Mouse (Mus musculus): Measurements from ENCODE around the gene Tmem106b.
A peak's percentile ranks its signal among the peaks of the same experiment; 100 is the strongest.

Gene Tmem106b

DNA sequence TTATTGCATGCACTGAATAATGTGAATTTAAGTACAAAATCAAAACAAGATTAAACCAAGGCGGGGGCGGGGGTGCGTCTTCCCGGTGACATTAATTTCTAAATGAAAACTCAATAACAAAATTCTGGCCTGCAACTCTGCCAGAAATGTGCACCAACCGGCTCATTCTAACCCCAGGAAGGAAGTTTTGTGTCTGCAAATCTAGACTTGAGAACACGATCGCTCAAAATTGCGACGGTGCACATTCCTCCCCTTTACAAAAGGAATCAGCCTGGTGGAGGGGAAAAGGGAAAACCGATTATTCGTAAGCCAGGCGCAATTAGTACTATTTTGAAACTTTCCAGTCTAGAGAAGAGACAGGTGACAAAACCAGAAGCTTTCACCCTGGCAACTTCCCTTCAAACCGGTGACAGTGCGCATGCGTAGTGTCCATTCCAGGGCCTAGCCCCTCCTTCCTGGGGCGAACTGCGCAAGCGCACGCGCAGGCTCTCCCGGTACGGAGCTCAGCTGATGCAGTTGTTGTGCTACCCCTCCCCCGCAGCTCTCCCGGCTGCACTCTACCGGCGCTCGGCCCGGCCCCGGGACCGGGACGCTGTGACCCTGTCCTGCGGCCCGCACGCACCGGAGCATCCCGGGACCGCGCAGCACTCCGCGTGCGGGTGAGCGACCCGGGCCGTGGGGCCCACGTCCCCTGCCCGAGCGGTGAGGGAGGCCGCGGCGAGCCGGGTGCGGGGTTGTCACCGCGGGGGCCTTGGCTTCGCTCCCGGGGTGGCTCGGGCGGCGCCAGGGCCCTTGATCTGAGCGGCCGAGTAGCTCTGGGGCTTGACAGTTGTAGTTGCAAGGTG, at the start of gene Tmem106b:
TSS of gene Tmem106b (plus strand) at position 458 of the 845 bp plus-strand sequence.
- DNase-seq (ENCODE audit: low spot score), result peak; percentile 96

DNA sequence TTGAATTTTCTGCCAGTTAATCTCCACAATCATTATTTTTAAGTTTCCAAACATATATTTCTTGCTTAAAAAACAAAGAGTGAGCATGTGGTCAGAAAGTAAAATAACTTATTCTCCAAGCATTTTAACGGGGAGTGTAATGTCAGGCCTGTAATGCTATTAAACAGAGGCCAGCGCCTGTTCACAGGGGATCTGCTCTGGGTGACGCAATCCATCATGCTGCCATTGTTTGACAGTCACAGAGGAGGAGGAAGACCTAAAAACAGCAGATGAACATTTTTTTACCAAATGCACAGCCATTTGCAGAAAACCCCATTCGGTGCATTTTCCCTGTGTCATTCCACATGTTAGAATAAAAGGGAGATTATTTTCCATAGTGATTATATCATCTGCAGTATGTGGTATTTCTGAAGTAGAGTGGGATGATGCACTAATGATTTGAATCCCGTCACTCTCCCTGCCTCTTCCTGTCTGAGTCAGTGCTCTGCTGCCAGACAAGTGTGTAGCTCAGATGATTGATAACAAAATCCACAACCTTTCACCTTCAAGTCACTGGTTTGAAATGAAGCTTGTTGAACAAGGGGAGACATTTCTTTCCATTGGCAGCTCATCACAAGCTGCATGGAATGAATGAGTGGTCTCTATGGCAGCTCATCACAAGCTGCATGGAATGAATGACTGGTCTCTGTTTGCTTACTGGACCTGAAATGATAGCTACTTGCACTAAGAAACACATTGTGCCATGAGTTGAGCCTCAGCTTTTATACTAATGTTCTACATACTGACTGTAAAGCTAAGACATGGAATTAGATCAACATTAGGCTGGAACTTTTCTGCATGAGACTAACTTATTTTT, 48.1 kb upstream of the Tmem106b start:
- DNase-seq (ENCODE audit: low spot score), result no peak

DNA sequence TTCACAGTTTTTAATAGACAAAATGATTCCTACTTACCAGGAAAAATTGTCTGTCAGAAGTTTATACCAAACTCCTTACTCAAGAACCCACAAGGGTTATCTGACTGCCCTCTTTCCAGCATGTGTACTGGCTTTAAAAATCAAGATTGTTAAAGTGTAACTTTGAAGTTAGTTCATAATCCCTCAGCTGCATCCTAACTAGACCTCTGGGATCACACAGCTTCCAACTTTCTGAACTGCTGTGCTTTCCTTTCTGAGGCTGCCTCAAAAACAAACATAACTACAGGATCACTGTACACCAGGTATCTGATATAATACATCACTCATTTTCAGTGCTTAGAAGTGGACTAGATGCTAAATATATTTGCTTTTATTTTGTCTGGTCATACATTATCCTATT, 39.0 kb upstream of the Tmem106b start:
- DNase-seq (ENCODE audit: low spot score), result no peak

DNA sequence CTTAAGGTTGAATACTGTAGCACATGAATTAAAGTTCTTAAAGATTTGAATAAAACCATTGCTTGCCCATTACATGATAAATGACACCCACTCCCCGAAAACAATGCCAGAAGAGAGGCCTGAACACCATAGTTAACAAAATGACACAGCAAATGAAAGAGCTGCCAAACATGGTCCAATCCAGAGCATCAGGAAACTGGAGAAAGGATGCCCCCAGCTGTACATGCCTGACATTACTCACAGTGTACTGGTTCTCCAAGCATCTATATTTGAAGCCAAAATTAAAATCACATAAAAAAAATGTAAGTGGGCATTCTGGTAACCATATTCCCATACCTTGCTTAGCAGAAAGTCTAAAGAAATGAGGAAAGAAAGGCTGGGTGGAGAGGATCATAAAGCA, 38.6 kb upstream of the Tmem106b start:
- DNase-seq (ENCODE audit: low spot score), result no peak

DNA sequence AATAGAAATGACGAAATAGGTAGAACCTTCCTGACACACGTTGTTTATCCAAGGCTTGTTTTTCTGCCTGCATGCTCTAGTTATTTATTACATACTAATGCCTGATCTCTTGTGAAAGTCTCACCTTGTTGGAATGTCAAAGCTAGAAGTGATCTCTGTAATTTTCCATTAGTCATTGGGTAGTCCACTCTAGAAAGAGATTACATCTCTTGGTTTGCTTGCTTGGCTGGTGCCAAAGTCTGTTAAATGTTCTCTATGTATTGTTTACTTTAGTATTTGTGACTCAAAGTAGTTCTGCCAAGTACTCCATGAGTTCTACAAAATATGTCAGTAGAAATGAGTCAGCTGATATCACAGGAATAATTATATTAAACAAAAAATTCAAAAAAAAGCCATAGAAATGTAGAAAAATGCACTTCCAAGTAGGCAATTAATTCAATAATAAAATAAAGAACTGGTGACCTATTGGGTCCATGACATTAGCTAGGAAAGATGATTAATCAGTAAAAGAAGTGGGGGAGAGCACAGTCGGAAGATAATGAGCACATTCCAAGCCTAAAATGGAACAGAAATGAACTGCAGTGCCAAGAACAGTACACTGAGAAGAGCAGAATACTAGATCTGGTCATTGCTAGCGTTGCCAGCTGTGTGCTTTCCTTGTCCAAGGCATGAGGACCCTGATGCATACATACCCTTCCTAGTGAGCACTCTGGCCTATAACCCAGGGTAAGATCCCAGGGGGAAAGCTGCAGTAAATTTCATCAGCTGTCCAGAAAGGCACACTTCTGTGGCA, 17.0 kb upstream of the Tmem106b start:
- no peak for DNase-seq (ENCODE audit: low spot score)

DNA sequence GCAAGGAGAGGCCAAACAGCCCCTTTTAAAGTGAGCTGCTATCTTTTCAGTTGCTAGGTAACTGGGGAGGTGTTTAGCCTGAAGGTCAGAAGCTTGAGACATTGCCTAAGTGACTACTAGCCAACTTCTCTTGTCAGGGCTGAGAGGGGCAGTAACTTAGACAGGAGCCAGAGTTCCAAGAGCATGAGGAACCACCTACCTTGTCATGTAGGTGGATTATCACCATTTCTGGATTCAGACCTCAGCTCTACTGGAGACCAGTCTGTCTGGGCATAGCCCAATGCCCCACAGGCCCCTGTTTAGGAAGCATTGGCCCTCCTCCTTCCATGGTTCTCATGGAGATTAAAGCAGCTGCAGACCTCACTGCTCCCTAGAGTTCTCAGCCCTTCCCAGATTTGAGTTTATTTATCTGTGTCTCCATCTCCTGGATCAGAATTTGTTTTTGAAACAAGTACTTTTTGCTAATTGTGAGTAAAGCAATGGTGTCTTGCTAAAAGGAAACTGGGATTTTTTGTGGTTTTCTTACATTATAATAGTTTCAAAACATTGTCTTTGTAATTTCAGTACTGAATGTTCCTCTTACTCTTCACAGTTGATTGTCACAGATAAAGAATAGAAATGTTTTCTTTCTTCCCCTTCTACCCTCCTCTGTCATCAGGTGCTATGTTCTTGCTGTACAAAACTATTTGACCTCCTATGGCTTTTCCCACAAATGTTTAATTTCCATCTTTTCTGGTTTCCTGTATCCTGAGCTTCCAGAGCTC, 8.1 kb upstream of the Tmem106b start:
- no peak for DNase-seq (ENCODE audit: low spot score)

DNA sequence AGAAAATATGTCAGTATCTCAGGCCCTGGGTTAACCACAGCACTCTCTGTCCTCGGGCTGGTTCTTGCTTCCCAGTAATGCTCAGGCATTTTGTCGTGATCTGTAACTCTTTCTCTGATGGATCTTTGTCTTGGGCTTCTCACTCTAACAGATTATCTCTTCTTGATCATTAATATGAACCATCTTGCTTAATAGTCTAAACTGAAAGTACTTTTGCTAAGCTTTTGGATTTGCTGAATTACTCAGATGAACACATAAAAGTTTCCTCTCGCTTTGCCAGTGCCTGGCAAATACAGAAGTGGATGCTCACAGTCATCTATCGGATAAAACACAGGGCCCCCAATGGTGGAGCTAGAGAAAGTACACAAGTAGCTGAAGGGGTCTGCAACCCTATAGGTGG, 7.5 kb upstream of the Tmem106b start:
- DNase-seq (ENCODE audit: low spot score), result no peak

DNA sequence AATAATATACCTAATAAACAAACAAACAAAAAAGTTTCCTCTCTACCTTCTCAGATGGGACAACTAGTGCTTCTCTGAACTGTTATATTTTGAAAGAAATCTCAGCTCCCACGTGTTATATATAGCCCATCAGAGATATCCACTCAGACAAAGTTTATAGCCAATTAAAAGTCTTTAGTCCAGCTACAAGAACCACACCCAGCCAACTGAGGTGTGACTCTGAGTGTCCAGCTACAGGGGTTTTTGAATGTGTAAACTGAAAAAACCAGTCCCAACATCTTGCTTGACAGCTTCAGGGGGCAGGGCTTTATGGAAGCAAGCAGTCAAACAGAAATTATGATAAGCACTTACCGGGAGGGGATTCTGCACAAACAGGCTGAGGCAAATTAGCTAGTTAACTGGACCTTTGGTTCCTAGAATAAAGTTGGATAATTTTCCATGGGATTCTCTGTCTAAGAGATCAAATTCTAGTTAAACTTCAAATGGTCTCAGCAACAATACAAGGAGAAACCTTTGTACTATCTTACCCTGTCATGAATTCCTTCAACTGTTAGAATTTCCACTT, 6.8 kb upstream of the Tmem106b start:
- no peak for DNase-seq (ENCODE audit: low spot score)

DNA sequence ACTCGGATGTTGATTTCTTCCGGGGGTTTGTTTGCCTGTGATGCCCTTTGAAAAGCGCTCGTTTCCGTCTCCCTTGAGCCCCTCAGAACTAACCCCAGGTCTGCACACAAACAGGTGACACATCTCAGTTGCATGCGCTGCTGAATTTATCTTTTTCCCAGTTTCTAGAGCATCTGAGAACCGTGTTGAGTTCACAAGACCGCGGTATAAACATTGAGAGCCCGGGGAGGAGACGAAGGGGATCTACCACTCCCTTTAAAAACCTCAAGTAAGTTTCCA, 527 bp downstream of the Tmem106b start:
- DNase-seq (ENCODE audit: low spot score), result no peak

DNA sequence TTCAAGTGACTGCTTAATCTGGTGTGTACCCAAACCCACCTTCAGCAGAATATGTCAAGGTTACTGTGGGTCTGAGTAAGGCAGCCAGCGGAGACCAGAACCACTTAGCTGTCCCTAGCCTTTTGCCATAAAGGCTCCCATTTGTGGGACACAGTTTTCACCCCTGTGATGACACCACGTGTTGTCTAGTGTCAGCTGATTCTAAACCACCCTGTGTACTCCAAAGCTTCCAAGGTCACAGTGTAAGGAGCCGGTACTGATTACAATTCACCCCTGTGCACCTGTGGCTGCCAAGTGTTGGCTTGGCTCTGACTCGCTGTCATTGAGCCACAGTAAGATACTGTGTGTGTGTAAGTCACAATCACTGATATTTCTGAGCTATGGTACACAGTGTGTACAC, 926 bp downstream of the Tmem106b start:
- no peak for DNase-seq (ENCODE audit: low spot score)

DNA sequence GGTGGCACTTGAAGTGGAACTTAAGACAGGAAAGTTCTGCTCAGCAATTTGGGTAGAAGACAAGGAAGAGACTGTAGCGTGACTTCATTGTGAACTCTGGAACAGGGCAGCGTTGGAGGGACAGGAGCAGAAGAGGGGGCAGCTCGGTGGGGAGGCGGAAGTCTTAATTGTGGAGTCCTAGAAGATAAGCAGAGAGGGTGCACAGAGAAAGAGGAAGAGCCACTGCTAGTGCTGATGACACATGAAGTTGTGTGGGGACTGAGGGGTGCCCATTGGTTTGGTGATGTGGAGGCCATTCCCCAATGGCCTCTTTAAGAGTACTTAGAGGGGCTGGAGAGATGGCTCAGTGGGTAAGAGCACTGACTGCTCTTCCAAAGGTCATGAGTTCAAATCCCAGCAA, 3.5 kb downstream of the Tmem106b start:
- no peak for DNase-seq (ENCODE audit: low spot score)

DNA sequence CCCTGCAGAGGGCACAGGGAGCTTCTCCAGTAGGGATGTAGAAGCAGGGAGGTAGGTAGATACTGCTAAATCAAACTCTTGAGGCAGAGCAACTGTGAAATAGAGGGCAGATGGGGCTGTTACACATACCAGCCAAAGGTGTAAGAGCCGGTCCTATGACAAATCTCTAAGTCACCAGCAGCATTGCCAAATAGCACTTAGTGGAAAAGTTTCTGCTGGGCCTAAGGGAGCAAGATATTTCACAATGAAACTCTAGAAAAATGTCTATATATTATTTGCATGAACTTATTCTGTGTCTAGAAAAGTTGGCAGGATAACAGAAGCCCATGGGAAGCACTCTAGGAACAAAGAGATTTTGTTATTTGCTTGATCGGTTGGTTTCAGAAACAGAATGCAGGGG, 4.3 kb downstream of the Tmem106b start:
- no peak for DNase-seq (ENCODE audit: low spot score)

DNA sequence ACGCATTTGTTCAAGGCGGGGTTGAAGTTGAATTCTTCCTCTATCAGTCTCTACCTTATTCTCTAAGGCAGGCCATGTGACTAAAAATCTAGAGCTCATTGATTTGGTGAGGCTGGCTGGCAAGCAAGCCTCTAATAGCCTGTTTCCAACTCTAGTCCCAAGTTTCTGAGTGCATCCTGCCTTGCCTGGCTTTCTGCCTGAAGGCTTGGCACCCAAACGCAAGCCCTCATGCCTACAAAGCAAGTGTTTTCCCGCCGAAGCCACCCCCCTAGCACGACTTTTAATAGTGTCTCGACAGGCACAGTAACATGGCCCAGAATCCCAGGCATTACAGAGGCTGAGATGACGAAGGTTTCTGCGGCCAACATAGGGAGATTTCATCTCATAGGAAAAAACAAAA, 13.3 kb downstream of the Tmem106b start:
- DNase-seq (ENCODE audit: low spot score), result no peak

DNA sequence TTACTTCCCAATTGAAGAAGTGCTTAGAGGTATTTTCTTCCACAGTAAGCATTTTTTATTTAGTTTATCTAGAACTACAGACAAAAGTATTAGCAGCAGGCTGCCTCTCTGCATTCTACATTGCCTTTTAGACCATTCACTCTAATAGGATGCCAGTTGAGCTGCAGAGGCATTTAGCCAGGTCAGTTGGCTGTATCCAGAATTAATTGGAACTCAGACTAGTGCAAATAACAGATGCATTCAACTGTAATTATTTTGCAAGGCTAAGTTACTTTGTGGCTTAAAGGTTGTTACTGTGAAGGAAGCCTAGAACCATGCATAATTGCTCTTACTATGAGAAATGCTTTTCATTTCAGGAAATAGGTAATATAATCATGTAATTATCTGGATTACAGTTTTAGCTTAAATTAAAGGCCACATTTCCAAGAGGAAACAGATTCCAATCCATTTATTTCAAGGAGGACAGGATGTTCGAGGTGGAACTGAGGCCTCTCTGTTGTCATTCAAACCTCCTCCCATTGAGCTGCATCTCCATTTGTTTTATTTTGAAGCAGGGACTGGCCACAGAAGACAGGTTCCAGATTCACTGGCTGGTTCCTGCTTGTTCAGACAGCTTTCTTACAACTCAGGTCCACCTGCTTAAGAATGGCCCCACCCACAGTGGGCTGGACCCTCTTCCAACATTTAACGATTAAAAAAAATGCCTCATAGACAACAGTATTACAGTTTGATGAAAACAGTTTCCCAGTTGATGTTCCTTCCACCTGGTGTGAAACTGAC, 27.3 kb downstream of the Tmem106b start:
- no peak for DNase-seq (ENCODE audit: low spot score)

DNA sequence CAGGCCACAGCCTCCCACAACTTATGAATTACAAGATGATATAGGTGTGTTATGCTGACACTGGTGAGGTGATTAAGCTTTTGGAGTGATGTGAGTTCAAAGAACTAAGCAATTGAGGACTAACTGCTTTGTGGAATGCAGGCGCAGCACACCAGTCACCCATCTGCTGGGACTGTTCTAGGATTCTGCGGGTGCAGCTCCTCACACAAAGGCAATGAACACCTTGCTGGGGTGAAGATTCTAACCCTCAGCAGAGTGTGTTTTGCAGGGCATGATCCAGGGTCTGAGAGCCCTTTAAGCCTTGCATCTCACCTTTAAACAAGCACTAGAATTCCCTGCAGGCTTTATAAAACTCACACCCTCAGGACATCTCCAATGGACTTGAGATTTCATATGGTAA, 30.6 kb downstream of the Tmem106b start:
- no peak for DNase-seq (ENCODE audit: low spot score)

DNA sequence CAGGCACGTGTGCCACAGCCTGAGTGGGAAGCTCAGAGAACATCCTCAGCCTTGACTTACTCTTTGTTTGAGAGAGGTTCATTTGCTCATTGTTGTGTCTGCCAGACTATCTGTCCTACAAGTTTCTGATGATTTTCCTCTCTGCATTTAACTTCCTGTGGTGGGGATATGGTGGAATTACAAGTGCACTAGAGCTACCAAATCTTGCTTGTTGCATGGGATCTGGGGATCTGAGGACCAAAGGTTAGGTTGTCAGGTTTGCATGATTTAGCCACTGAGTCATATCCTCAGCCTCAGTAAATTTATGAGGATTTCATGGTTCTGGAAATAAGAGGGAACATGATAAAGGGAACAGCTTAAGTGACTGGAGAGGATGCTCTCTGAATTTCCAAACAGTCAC, 39.1 kb downstream of the Tmem106b start:
- DNase-seq (ENCODE audit: low spot score), result no peak

DNA sequence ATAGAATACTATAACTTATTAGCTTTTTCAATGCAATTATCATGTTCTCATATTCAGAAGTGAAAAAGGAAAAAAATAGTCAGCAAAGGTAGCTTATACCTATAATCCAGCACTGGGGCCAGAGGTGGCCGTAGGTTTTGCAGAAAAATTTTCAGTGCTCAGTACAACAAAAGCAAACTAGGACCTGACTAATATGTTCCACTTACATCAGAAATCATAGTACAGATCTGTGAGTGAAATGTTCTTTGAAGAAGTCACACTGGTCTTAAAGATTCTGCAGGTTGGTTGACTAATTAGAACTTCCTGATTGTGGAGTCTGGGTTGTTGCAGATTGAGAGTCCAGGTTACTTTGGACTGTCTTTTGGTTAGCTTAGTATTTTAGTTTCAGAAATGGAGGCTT, 67.7 kb downstream of the Tmem106b start:
- DNase-seq (ENCODE audit: low spot score), result no peak
